Mouse (Mus musculus) neutrophil, adult 5-6 weeks (primary cell): ENCODE measurements around the gene Gm7030. TPM values are rescaled to one million over a fixed set of nuclear protein-coding genes. Genes with fewer than 3 reads are reported as not detected.
A peak's percentile ranks its signal among the peaks of the same experiment; 100 is the strongest.
"Not testable (repeated sequence)": the region's sequence is repeated elsewhere in the genome, so short reads cannot be mapped to it uniquely, and the experiment has no call there.

Experiments
- ATAC-seq: fragments of 151-379, 151-347 bp; 2 replicates; pipeline ENCODE4 v1.8.0; 2017; ENCODE audit warnings: mild to moderate bottlenecking, moderate TSS enrichment; ENCODE audit not compliant: insufficient number of reproducible peaks, poor library complexity, low FRiP score, severe bottlenecking; ENCODE audit errors: extremely low read depth
- total RNA-seq: library from RNA; stranded (forward); fragments of 200-1000 nt; gene quantifications from 2 replicates; pipeline ENCODE4 v1.2.3, GENCODE M21; 2017

Gene Gm7030
- total RNA-seq, result not detected in 2 replicates

DNA sequence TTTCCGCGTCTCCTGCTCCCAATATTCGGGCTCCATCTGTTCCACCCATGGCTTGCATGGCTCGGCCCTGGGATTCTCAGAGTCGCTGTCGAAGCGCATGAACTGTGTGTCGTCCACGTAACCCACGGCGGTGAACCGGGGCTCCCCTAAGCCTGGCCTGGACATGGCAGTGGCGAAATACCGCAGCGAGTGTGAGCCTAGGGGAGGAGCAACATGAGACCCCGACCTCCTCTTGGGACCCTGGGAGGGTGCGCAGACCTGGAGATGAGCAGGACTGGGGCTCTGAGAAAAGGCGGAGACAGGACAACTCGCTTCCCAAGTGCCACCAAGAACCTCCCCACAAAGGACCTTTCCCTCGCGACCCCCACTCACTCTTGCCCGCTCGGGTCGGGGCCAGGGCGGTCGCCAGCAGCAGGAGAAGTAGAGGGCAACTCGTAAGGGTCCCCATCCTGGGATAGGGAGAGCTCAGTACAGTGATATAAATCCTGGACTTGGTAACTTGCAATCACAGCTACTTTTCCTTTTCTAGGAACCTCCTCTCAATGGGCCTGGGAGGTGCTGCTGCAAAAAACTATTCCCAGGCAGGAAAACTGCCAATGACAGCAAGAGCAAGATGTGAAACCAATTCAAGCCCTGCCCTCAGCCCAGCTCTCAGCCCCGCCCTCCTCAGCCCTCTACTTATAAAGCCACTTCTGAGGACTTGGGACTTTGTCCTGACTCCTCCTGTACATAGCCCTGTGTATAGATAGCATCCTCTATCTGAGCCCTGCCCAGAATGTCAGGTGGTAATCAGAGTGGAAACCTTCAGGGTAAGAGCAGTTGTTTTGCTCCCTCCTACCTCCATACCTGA lies at the start of gene Gm7030:
Gene Gm7030 (minus strand): TSS at position 458 of the 850 bp plus-strand sequence.
- not testable (repeated sequence) for ATAC-seq

DNA sequence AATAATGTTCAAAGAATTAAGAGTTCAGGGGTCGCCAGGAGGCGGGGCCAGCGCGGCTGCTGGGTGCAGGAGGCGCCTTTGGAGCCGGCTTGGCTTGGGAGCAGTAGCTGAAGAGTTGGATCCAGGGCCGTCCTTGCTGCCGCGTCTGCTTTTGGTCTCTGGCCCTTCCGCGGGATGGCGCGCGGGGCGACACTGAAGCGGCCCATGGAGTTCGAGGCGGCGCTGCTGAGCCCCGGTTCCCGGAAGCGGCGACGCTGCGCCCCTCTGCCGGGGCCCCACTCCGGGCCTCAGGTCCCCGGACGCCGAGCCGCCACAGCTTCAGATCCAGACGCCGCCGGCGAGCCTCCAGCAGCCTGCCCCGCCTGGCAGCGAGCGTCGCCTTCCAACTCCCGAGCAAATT lies 49.7 kb upstream of the Gm7030 start:
- not testable (repeated sequence) for ATAC-seq

GRCm38 (mm10) chr17:36176132-36176531 lies 46.9 kb upstream of the Gm7030 start:
- ATAC-seq, result not testable (repeated sequence)

- ATAC-seq, result no peak
These were observed 41.1 kb upstream of the Gm7030 start for GRCm38 (mm10) chr17:36170287-36170814.

DNA sequence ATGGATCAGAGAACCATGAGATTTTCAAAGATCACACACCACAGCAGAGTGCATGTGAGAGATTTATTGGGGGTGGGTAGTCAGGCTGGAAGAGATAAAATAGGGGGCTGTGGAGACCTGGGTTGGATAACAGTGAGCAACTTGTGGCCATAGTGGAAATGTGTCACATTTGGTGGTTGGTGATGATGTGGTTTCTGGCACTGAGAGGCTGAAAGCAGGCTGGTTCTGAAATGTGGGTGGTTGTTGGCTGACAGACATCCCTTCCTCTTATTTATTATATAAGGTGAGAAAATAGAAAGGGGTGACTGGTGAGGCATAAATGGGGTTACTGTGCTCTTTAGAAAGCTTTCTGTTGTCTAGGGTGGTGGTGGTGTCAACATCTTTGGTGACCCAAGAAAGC lies 40.5 kb upstream of the Gm7030 start:
- no peak for ATAC-seq

DNA sequence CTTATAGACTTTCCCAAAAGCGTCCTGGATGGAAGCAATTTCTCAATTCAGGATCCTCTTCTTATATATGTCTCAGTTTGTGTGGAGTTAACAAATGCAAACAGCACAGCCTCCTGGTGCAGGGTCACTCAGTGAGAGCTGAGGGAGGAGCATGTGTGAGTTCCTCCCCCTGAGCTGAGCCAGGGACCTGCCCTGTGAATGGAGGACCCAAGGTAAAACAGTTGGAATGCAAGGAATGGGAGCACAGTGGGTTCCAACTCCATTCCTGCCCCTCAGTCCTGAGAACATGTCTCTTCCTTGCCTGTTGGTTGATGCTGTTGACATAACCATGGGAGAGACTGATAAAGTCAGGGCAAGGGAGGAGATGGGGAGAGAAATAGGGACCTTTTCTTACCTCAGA lies 39.9 kb upstream of the Gm7030 start:
- ATAC-seq, result not testable (repeated sequence)

DNA sequence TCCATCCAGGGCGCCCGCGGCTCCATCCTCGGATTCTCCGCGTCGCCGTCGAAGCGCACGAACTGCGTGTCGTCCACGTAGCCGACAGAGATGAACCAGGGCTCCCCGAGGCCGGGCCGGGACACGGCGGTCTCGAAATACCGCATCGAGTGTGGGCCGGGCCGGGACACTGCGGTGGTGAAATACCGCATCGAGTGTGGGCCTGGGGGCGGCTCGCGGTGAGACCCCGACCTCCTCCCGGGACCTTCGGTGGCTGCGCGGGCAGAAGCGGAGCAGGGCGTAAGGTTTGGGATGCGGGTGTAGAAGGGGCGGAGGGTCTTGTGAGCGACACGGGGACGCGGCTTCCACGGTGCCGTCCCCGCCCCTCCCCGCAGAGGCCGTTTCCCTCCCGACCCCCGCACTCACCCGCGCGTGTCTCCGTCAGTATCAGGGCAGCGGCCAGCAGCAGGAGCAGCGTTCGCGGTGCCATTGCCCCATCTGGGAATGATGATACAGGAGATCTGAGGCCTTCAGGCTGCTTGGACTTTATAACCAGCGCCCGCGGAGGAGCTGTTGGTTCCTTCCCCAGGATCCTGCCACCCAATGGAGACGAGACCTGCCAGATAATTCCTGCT lies 38.9 kb upstream of the Gm7030 start, which contains the start of gene Gm8909:
Gene Gm8909 (minus strand): TSS at position 499 of the 614 bp plus-strand sequence.
- no peak for ATAC-seq

- 0 out of 2 replicates have a peak, but pooled peaks have one; percentile 13 for ATAC-seq
These were observed 38.2 kb upstream of the Gm7030 start for GRCm38 (mm10) chr17:36167306-36168038.

DNA sequence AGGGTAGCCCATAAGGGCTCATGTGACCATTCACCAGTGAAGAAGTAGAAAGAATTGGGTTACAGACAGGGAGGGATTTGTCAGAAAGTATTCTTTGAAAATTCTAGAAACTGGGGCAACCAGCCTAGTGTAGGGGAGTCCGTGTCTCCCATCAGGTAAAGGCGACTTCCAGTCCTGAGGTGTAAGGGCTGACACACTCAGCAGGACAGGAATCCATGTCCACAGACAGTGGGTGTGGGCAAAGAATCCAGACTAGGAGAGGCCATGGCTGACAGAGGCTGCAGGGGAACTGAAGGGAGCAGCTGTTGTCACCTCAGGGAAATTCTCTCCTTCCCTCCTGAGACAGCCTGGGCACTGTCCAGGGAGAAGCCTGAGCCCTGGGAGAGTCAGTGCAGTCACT lies 37.7 kb upstream of the Gm7030 start:
- not testable (repeated sequence) for ATAC-seq

GRCm38 (mm10) chr17:36161129-36162051 lies 32.2 kb upstream of the Gm7030 start:
- 0 out of 2 replicates have a peak, but pooled peaks have one; percentile 17 for ATAC-seq

DNA sequence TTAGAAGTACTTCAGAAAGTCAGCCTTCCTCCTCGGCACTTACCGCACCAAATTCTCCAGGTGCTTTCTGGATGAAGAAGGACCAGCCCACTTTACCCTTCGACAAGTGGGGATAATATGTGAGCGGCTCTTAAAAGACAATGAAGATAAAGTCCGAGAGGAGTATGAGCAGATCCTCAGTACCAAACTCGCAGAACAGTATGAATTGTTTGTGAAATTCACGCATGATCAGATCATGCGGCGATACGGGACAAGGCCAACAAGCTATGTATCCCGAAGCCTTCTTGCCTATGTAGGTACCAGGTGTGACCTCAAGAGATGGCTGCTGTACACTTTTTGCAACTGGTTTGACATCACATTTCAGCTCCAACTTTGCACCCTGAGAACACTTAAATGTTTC lies 29.0 kb upstream of the Gm7030 start:
- not testable (repeated sequence) for ATAC-seq

DNA sequence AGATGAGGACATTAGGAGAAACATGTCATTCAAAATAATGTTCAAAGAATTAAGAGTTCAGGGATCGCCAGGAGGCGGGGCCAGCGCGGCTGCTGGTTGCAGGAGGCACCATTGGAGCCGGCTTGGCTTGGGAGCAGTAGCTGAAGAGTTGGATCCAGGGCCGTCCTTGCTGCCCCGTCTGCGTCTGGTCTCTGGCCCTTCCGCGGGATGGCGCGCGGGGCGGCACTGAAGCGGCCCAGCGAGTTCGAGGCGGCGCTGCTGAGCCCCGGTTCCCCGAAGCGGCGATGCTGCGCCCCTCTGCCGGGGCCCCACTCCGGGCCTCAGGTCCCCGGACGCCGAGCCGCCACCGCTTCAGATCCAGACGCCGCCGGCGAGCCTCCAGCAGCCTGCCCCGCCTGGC lies 28.6 kb upstream of the Gm7030 start:
- ATAC-seq, result not testable (repeated sequence)

DNA sequence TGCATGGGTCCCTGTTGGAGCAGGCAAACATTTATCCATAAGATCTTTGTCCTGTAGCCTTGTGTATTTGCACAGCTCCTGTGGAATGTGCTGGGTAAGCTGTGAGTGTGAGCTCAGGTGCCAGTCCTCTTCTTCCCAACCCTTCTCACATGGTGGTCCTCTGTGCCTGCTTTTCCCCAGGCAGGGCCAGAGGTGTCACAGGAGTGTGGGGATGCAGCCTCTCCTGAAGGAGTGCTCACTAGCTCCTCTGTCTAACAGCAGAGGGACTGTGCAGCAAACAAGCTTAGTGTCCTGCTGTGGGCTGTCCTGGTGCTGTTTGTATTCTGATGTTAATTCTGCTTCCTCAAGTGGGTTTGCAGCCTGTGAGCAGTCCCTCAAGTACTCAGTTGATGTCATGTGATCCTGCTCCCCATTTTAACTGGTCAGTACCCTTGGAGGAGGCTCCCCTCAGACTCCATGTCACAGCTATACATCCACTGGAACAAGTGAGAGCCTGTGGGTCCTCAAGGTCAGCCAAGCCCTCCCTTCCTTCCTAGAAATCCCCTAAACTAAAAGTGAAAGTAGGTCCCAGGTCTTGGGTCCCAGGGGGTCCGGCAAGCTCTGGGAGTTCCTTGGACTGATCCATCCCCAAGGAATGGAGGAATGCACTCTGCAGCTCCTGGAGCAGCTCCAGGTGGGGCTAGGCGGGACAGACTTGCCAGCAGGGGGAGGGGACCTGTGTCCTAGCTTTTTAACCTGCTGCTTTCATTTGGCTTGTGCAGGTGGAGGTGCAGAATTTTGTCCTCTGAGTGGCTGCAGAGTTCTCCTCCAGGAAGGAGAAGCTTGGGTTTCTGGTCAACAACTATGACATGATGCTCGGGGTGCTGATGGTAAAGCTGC lies 25.3 kb upstream of the Gm7030 start:
- ATAC-seq, result no peak

GRCm38 (mm10) chr17:36151200-36151599 lies 22.0 kb upstream of the Gm7030 start:
- not testable (repeated sequence) for ATAC-seq

GRCm38 (mm10) chr17:36148468-36148867 lies 19.2 kb upstream of the Gm7030 start:
- ATAC-seq, result not testable (repeated sequence)

- ATAC-seq, result not testable (repeated sequence)
These were observed 17.7 kb upstream of the Gm7030 start for GRCm38 (mm10) chr17:36146937-36147336.

DNA sequence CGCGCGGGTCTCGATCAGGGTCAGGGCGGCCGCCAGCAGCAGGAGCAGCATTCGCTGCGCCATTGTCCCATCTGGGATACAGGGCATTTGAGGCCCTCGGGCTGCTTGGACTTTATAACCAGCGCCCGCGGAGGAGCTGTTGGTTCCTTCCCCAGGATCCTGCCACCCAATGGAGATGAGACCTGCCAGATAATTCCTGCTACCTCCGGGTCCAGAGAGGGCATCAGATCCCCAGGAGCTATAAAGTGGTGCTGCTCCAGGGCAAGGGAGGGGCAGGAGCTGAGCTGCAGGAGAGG lies 16.6 kb upstream of the Gm7030 start:
- not testable (repeated sequence) for ATAC-seq
